Mouse (Mus musculus): Measurements from ENCODE around the gene Thbs4. TPM values are rescaled to one million over a fixed set of nuclear protein-coding genes. Genes with fewer than 3 reads are reported as not detected.

The Thbs4 gene
- polyA plus RNA-seq, 1 experiment from 2014 or later: not detected

DNA sequence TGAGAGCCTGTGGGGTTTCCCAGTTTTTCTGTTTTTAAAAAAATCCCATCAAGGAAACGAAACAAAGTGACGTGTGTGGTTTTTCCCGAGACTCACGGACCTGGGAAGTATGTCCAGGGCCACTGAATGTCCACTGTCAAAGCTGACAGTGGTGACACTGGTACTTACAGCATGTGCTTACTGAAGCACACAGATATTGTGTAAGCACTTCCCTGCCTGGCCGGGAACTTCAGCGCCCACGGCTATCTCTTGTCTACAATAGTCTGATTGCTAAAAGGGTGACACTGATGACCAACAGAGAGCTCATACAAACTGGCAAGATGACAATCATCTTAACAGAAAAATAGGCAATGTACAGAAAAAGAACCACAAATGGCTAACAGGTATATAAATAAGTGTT lies 3.1 kb downstream of the Thbs4 start:
- ChIA-PET CTCF (no interaction called here), POLR2A (no interaction called here)
- DNase-seq (ENCODE audit: low read depth, low spot score): no peak
- TF ChIP-seq CTCF (IDR thresholded peaks at IDR 0.05): no peak
- ATAC-seq: no peak
- H3K27me3 ChIP-seq: peaks cover 31% of the 10 kb centered on the region
- in situ Hi-C loops (cut with MboI; ENCODE audit: low pct_unique_long_range_greater_than_20kb): no loop called here

DNA sequence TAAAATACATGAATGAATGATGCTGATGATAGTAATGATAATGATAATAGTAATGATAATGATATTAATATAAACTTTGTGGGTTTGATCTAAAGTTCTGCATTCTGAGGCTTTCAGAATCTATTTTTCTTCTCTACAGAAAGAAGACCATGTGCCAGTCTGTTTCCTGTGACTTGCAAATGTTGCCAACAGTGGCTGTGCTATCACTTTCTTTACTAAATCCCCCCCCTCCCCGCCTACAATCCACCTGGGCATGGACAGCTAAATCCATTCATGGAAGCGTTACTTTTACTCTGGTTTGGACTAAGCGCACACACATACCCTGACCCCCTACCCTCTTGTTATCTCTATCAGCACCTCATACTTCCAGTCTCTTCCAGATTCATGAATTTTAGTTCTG lies 10.3 kb downstream of the Thbs4 start:
- in situ Hi-C loops (cut with MboI; ENCODE audit: low pct_unique_long_range_greater_than_20kb): no loop called here
- ChIA-PET CTCF (no interaction called here), POLR2A (no interaction called here)
- peaks cover 28% of the 10 kb centered on the region for H3K27me3 ChIP-seq
- no peak for TF ChIP-seq CTCF (IDR thresholded peaks at IDR 0.05)
- ATAC-seq (no peak), DNase-seq (ENCODE audit: low read depth, low spot score) (no peak)

GRCm38 (mm10) chr13:92783551-92783950 lies 11.1 kb downstream of the Thbs4 start:
- ATAC-seq: no peak
- CTCF ChIA-PET: no interaction called here
- H3K27me3 ChIP-seq: peaks cover 22% of the 10 kb centered on the region
- in situ Hi-C loops (cut with MboI; ENCODE audit: low pct_unique_long_range_greater_than_20kb): no loop called here
- DNase-seq (ENCODE audit: low read depth, low spot score): no peak
- no peak for TF ChIP-seq CTCF (IDR thresholded peaks at IDR 0.05)
- POLR2A ChIA-PET: no interaction called here

DNA sequence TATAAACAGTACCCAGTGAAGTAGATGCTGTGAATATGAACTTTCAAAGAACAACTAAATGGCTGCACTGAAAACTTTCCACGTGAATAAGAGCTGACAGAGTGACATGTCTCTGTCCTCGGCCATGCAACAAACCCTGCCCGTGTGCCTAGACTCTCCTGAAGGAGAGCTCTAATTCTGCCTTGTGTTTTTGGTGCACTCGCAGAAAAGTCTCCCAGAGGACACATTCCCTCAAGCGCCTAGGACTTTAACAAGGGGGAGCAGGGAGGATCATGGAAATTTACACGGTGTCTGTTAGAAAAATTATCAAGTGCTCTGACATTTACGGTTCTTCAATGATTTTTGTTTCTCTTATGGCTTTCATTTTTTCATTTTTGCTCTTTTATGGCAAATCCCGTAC lies 13.7 kb downstream of the Thbs4 start:
- in situ Hi-C loops (cut with MboI; ENCODE audit: low pct_unique_long_range_greater_than_20kb): no loop called here
- CTCF ChIA-PET: no interaction called here
- peaks cover 35% of the 10 kb centered on the region for H3K27me3 ChIP-seq
- no peak for ATAC-seq
- POLR2A ChIA-PET: interaction anchor here (0.8 kb wide), 1 partner anchor 15 kb away, joined by 3 read pairs; no protein-coding TSS in a partner anchor
- no peak for TF ChIP-seq CTCF (IDR thresholded peaks at IDR 0.05)
- DNase-seq (ENCODE audit: low read depth, low spot score): no peak

DNA sequence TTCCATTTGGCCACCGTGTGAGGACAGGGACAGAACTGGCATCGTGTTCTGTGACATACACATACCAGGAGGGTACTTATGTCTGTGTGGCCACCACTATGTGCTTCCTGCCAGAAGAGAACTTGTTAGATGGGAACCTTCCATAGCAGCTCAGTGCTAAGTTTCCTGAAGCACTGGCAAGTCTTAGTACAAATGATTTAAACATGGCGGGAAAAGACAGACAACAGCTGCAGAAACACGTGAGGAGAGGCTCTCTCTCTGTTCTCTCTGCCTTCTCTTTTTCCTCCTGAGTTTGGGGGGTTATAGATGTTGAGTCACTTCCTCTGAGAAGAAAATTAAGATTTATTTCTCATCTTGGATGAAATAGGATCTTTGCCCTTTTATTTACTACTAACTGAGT lies 14.5 kb downstream of the Thbs4 start:
- in situ Hi-C loops (cut with MboI; ENCODE audit: low pct_unique_long_range_greater_than_20kb): no loop called here
- TF ChIP-seq CTCF (IDR thresholded peaks at IDR 0.05): no peak
- ChIA-PET CTCF (no interaction called here), POLR2A (no interaction called here)
- ATAC-seq (no peak), DNase-seq (ENCODE audit: low read depth, low spot score) (no peak)
- peaks cover 36% of the 10 kb centered on the region for H3K27me3 ChIP-seq

DNA sequence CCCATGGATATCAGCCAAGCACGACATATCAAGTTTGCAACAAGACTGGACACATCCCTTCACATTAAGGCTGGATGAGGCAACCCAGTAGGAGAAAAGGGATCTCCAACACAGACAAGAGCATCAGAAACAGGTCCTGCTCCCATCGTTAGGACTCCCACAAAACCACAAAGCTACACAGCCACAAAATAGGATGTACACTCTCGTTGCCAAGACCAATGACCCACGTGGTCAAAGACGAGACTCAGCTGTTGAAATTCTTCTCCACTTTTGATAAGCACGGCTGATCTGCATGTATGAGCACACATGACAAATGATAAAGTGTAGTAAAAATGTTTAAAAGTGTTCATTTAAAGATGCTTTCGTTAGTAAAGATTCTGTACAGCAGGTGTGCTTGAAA lies 16.0 kb downstream of the Thbs4 start:
- no peak for ATAC-seq
- DNase-seq (ENCODE audit: low read depth, low spot score): no peak
- peaks cover 40% of the 10 kb centered on the region for H3K27me3 ChIP-seq
- POLR2A ChIA-PET: no interaction called here
- in situ Hi-C loops (cut with MboI; ENCODE audit: low pct_unique_long_range_greater_than_20kb): no loop called here
- TF ChIP-seq CTCF (IDR thresholded peaks at IDR 0.05): no peak
- CTCF ChIA-PET: no interaction called here

DNA sequence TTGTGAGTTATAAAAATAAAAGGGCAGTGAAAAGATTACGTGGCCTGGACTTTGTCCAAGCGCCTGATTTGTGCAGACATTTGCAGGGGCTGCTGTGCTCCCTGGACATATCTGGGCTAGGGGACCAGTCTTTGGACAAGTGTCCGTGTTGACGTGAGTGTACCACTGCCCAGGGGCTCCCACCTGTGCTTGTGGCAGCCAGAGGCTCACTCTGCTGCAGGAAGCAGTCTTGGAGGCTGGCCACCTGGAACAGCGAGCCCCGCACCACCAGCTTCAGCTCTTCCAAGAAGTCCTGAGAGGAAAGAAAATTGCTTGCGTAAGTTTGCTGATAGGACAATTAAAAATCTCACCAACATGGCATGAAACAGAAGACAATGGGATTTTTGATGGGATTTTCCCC lies 18.7 kb downstream of the Thbs4 start:
- POLR2A ChIA-PET: interaction anchor here (0.5 kb wide), 1 partner anchor 838 kb away, joined by 3 read pairs; no protein-coding TSS in a partner anchor
- TF ChIP-seq CTCF (IDR thresholded peaks at IDR 0.05): no peak
- CTCF ChIA-PET: interaction anchor here (0.9 kb wide), 1 partner anchor 12 kb away, joined by 4 read pairs; no protein-coding TSS in a partner anchor
- ATAC-seq (no peak), DNase-seq (ENCODE audit: low read depth, low spot score) (no peak)
- in situ Hi-C loops (cut with MboI; ENCODE audit: low pct_unique_long_range_greater_than_20kb): no loop called here
- H3K27me3 ChIP-seq: peaks cover 54% of the 10 kb centered on the region

DNA sequence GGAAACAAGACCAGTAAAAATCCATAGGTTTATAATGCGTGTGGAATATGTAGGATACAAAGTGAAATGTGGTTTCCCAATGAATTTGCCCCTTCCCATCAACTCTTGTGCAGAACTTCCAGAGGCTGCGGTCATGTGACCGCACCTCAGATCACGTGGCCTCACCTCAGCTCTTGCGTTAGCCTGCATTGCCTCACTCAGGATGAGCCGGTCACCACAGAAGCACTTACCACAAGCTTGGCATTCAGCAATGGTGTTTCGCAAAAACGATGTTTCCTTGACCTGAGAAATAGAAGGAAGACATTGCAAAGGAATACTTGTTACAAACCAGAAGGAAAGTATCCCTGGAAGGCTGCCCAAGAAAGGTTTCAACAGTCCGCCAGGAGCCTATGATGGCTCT lies 19.7 kb downstream of the Thbs4 start:
- peaks cover 54% of the 10 kb centered on the region for H3K27me3 ChIP-seq
- no peak for TF ChIP-seq CTCF (IDR thresholded peaks at IDR 0.05)
- ChIA-PET POLR2A (no interaction called here), CTCF (interaction anchor here (1.1 kb wide), 1 partner anchor 24 kb away, joined by 4 read pairs; no protein-coding TSS in a partner anchor)
- in situ Hi-C loops (cut with MboI; ENCODE audit: low pct_unique_long_range_greater_than_20kb): loop anchor here (25.0 kb wide), 2 partner anchors 212 to 937 kb away; no protein-coding TSS in a partner anchor
- DNase-seq (ENCODE audit: low read depth, low spot score): no peak
- no peak for ATAC-seq

DNA sequence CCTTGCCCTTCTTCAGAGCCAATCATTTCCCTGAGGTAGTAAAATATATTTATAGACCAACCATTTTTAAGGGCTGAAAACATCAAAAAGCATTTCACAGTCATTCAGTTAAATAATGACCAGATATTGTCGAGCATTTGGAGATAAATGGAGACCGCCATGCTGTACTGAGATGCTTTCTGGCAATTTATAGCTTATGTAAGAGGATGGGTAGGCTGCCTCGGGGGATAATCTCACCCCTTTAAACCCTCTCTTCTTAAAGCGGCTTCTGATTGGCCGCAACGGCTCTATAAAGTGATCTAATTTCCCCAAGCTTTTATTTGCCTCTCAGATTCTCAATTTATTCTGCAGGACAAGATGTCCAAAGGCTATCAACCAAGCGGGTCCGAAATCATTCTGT lies 22.1 kb downstream of the Thbs4 start:
- CTCF ChIA-PET: interaction anchor here (0.9 kb wide), 1 partner anchor 7 kb away, joined by 3 read pairs; no protein-coding TSS in a partner anchor
- ATAC-seq: no peak
- DNase-seq (ENCODE audit: low read depth, low spot score): no peak
- TF ChIP-seq CTCF (IDR thresholded peaks at IDR 0.05): no peak
- peaks cover 56% of the 10 kb centered on the region for H3K27me3 ChIP-seq
- in situ Hi-C loops (cut with MboI; ENCODE audit: low pct_unique_long_range_greater_than_20kb): loop anchor here (25.0 kb wide), 2 partner anchors 215 to 940 kb away; no protein-coding TSS in a partner anchor
- POLR2A ChIA-PET: no interaction called here

- DNase-seq (ENCODE audit: low read depth, low spot score): no peak
- ChIA-PET CTCF (no interaction called here), POLR2A (no interaction called here)
- peaks cover 47% of the 10 kb centered on the region for H3K27me3 ChIP-seq
- no peak for ATAC-seq
- in situ Hi-C loops (cut with MboI; ENCODE audit: low pct_unique_long_range_greater_than_20kb): loop anchor here (25.0 kb wide), 2 partner anchors 216 to 941 kb away; no protein-coding TSS in a partner anchor
- no peak for TF ChIP-seq CTCF (IDR thresholded peaks at IDR 0.05)
These were observed 23.1 kb downstream of the Thbs4 start for GRCm38 (mm10) chr13:92771566-92771965.

DNA sequence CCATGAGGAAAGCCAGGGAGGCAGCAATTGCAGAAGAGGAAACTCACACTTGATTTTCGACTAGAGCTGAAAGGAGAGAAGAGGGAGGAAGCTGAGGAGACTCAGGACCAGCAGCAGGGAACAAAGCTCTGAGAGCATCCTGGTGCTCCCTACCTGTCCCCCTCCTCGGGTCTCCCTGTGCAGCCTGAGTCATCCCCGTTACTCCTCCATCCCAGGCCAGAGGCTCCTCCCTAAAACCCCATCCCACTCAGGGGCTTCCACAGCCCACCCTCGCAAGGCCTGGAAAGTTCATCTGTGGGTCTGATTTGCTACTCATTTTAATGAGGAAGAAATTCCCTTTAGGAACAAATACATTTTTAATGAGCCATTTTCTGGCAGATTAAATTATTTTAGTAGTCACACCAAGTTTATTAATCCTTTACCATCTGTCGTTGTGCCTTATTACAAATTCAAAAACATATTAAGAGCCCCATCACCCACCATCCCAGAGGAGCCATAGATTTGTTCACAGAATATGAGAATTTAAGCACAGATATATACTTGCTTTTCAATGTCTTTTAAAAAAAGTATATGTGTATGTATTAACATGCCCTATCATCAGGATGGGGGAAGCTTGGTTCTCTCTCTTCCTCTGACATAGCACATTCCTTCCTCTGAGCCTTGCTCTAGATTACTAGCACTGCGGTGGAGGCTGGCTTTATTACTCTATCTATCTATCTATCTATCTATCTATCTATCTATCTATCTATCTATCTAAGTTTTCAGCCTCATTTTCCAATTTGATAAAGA lies 29.0 kb downstream of the Thbs4 start:
- ChIA-PET CTCF (interaction anchor here (0.7 to 1.4 kb wide), 2 partner anchors 7 to 22 kb away, joined by 3 read pairs; no protein-coding TSS in a partner anchor), POLR2A (no interaction called here)
- H3K27me3 ChIP-seq: peaks cover 26% of the 10 kb centered on the region
- DNase-seq (ENCODE audit: low read depth, low spot score) (no peak), ATAC-seq (no peak)
- no peak for TF ChIP-seq CTCF (IDR thresholded peaks at IDR 0.05)
- in situ Hi-C loops (cut with MboI; ENCODE audit: low pct_unique_long_range_greater_than_20kb): loop anchor here (25.0 kb wide), 2 partner anchors 222 to 947 kb away; no protein-coding TSS in a partner anchor

All from Patski (cell line).